Mouse (Mus musculus) MEL (cell line): ENCODE data around the gene Zwilch. TPM values are rescaled to one million over a fixed set of nuclear protein-coding genes. Genes with fewer than 3 reads are reported as not detected.

Source experiments
- DNase-seq: peaks from one replicate; pipeline ENCODE4 v3.0.0; 2011; ENCODE audit warnings: low read depth, low spot score
- H3K27ac ChIP-seq: 2 replicates; pipeline ENCODE4 v1.5.1; 2012; ENCODE audit warnings: low read depth, mild to moderate bottlenecking, control low read depth, low read length, moderate library complexity; ENCODE audit not compliant: control insufficient read depth
- H3K27me3 ChIP-seq, 2 experiments: fragments of 150-350 bp in 1 of 2; sonication (generic) in 1 of 2; 2 replicates each; pipeline ENCODE4 v1.6.1; 2012; ENCODE audit warnings: low read length in 2 of 2, mild to moderate bottlenecking in 2 of 2, improper control_type of control experiment in 1 of 2, moderate library complexity in 1 of 2; ENCODE audit not compliant: insufficient read depth in 2 of 2, control insufficient read depth in 1 of 2
- H3K36me3 ChIP-seq, 2 experiments: 2 replicates each; pipeline ENCODE4 v1.6.1; 2012 to 2014; ENCODE audit warnings: low read length in 2 of 2, improper control_type of control experiment in 1 of 2, inconsistent platforms in 1 of 2, mild to moderate bottlenecking in 1 of 2; ENCODE audit not compliant: insufficient read depth in 2 of 2, control insufficient read depth in 1 of 2
- H3K4me1 ChIP-seq, 2 experiments: fragments of 150-350 bp in 1 of 2; sonication (generic) in 1 of 2; 2 replicates each; pipeline ENCODE4 v1.6.1; 2012; ENCODE audit warnings: low read length in 2 of 2, improper control_type of control experiment in 1 of 2, mild to moderate bottlenecking in 1 of 2; ENCODE audit not compliant: insufficient read depth in 2 of 2, control insufficient read depth in 1 of 2
- H3K4me3 ChIP-seq, 2 experiments: fragments of 150-350 bp in 1 of 2; sonication (generic) in 1 of 2; 2 replicates each; pipeline ENCODE4 v1.5.1; 2012; ENCODE audit warnings: low read depth in 2 of 2, low read length in 2 of 2, mild to moderate bottlenecking in 2 of 2, moderate library complexity in 2 of 2, control low read depth in 1 of 2, improper control_type of control experiment in 1 of 2; ENCODE audit not compliant: control insufficient read depth in 1 of 2, insufficient read depth in 1 of 2
- H3K79me2 ChIP-seq: 2 replicates; pipeline ENCODE4 v1.6.1; 2012; ENCODE audit warnings: mild to moderate bottlenecking, low read length, moderate library complexity; ENCODE audit not compliant: control insufficient read depth, poor library complexity, insufficient read depth
- H3K9ac ChIP-seq: 2 replicates; pipeline ENCODE4 v1.6.1; 2012; ENCODE audit warnings: low read depth, mild to moderate bottlenecking, control low read depth, low read length, moderate library complexity; ENCODE audit not compliant: control insufficient read depth, poor library complexity, severe bottlenecking
- H3K9me3 ChIP-seq: fragments of 150-350 bp; sonication (generic); replicated peaks from 2 replicates; pipeline ENCODE4 v1.6.1; 2012; ENCODE audit warnings: mild to moderate bottlenecking, low read length, improper control_type of control experiment, moderate library complexity; ENCODE audit not compliant: insufficient read depth
- BHLHE40 ChIP-seq: IDR thresholded peaks from 2 replicates; pipeline ENCODE4 v1.6.1; 2012; ENCODE audit warnings: low read depth, mild to moderate bottlenecking, inconsistent platforms, low read length, improper control_type of control experiment, borderline replicate concordance
- CHD1 ChIP-seq: IDR thresholded peaks from 2 replicates; pipeline ENCODE4 v1.6.1; 2012; ENCODE audit warnings: low read depth, mild to moderate bottlenecking, inconsistent platforms, low read length, improper control_type of control experiment
- ELF1 ChIP-seq: IDR thresholded peaks from 2 replicates; pipeline ENCODE4 v1.6.1; 2014; ENCODE audit warnings: low read depth, mild to moderate bottlenecking, inconsistent platforms, low read length, improper control_type of control experiment, moderate library complexity
- ETS1 ChIP-seq: IDR thresholded peaks from 2 replicates; pipeline ENCODE4 v1.6.1; 2012; ENCODE audit warnings: low read depth, mild to moderate bottlenecking, inconsistent platforms, low read length, improper control_type of control experiment, moderate library complexity
- GABPA ChIP-seq: IDR thresholded peaks from 2 replicates; pipeline ENCODE4 v1.6.1; 2012; ENCODE audit warnings: low read depth, mild to moderate bottlenecking, inconsistent platforms, low read length, improper control_type of control experiment, moderate library complexity
- GATA1 ChIP-seq: IDR thresholded peaks from 2 replicates; pipeline ENCODE4 v1.6.1; 2011; ENCODE audit warnings: low read depth, low read length, improper control_type of control experiment
- HCFC1 ChIP-seq: IDR thresholded peaks from 2 replicates; pipeline ENCODE4 v1.6.1; 2012; ENCODE audit warnings: low read depth, mild to moderate bottlenecking, inconsistent platforms, low read length, improper control_type of control experiment, moderate library complexity
- JUND ChIP-seq: IDR thresholded peaks from 2 replicates; pipeline ENCODE4 v1.6.1; 2011; ENCODE audit warnings: low read depth, mild to moderate bottlenecking, improper control_type of control experiment, low read length
- MAFK ChIP-seq: IDR thresholded peaks from 2 replicates; pipeline ENCODE4 v1.6.1; 2011; ENCODE audit warnings: low read depth, mild to moderate bottlenecking, low read length, improper control_type of control experiment, borderline replicate concordance
- MAX ChIP-seq: IDR thresholded peaks from 2 replicates; pipeline ENCODE4 v1.6.1; 2011; ENCODE audit warnings: low read length, improper control_type of control experiment
- MXI1 ChIP-seq: IDR thresholded peaks from 2 replicates; pipeline ENCODE4 v1.6.1; 2011; ENCODE audit warnings: mild to moderate bottlenecking, low read depth, low read length, improper control_type of control experiment
- MYC ChIP-seq: IDR thresholded peaks from 2 replicates; pipeline ENCODE4 v1.6.1; 2011; ENCODE audit warnings: low read depth, mild to moderate bottlenecking, low read length, improper control_type of control experiment, moderate library complexity
- NRF1 ChIP-seq: IDR thresholded peaks from 2 replicates; pipeline ENCODE4 v1.6.1; 2014; ENCODE audit warnings: low read depth, mild to moderate bottlenecking, inconsistent platforms, low read length, improper control_type of control experiment, moderate library complexity; ENCODE audit not compliant: poor library complexity, insufficient read depth, severe bottlenecking
- POLR2AphosphoS5 ChIP-seq: IDR thresholded peaks from 2 replicates; pipeline ENCODE4 v1.6.1; 2012; ENCODE audit warnings: low read depth, borderline replicate concordance, mild to moderate bottlenecking, inconsistent platforms, low read length, moderate library complexity, mixed read lengths
- SIN3A ChIP-seq: IDR thresholded peaks from 2 replicates; pipeline ENCODE4 v1.6.1; 2012; ENCODE audit warnings: low read length, improper control_type of control experiment, inconsistent platforms
- SMC3 ChIP-seq: IDR thresholded peaks from 2 replicates; pipeline ENCODE4 v1.6.1; 2011; ENCODE audit warnings: low read depth, low read length, improper control_type of control experiment
- TBP ChIP-seq: IDR thresholded peaks from 2 replicates; pipeline ENCODE4 v1.8.0; 2011; ENCODE audit warnings: low read depth, low read length, improper control_type of control experiment
- UBTF ChIP-seq: IDR thresholded peaks from 2 replicates; pipeline ENCODE4 v1.6.1; 2012; ENCODE audit warnings: low read depth, mild to moderate bottlenecking, inconsistent platforms, low read length, improper control_type of control experiment, moderate library complexity, borderline replicate concordance; ENCODE audit not compliant: insufficient read depth
- USF1 ChIP-seq: IDR thresholded peaks from 2 replicates; pipeline ENCODE4 v1.6.1; 2014; ENCODE audit warnings: low read depth, mild to moderate bottlenecking, inconsistent platforms, low read length, improper control_type of control experiment, moderate library complexity
- ZC3H11A ChIP-seq: IDR thresholded peaks from 2 replicates; pipeline ENCODE4 v1.6.1; 2012; ENCODE audit warnings: low read depth, mild to moderate bottlenecking, inconsistent platforms, low read length, improper control_type of control experiment
- polyA plus RNA-seq, 2 experiments: library from polyadenylated mRNA; stranded (reverse) in 1 of 2; unstranded in 1 of 2; fragments of >175 nt in 1 of 2; fragments of >200 nt in 1 of 2; gene quantifications; 2 replicates each; pipeline versions ENCODE4 v1.2.1 to v1.2.4; 2012; ENCODE audit warnings: low replicate concordance in 2 of 2, low read depth in 1 of 2; ENCODE audit not compliant: insufficient read length in 2 of 2, insufficient read depth in 1 of 2, missing spikeins in 1 of 2
- total RNA-seq: library from RNA; depleted of rRNA; stranded (reverse); fragments of 300-350 nt; gene quantifications from 2 replicates; pipeline ENCODE4 v1.2.3, GENCODE M21; 2012

Gene Zwilch
- total and polyA plus RNA-seq, 3 experiments = 60.6 to 89.2 TPM; not detected in 1

GRCm38 (mm10) chr9:64216641-64217040 is 43.7 kb upstream of the Zwilch start:
- no peak overlapping the region for H3K9ac ChIP-seq
- no peaks in the 10 kb centered on the region for H3K9me3 ChIP-seq
- no peaks in the 10 kb centered on the region for H3K27me3 ChIP-seq
- H3K4me1 ChIP-seq = peaks cover 0 to 6% of the 10 kb centered on the region in 2 experiments; a peak in 2 of 4 replicates
- no peak overlapping the region for H3K4me3 ChIP-seq
- peaks cover 0 to 2% of the 10 kb centered on the region in 2 experiments; a peak in 2 of 4 replicates for H3K36me3 ChIP-seq
- TF ChIP-seq MYC = no peak
- TF ChIP-seq JUND = no peak
- no peak for TF ChIP-seq ETS1
- TF ChIP-seq GABPA = no peak
- no peak for TF ChIP-seq USF1
- TF ChIP-seq HCFC1 = no peak
- no peak for TF ChIP-seq UBTF
- no peak for TF ChIP-seq NRF1
- TF ChIP-seq BHLHE40 = no peak
- no peak for TF ChIP-seq ZC3H11A
- TF ChIP-seq GATA1 = no peak
- TF ChIP-seq POLR2AphosphoS5 = no peak
- no peak for TF ChIP-seq SIN3A
- TF ChIP-seq MAFK = no peak
- TF ChIP-seq SMC3 = no peak
- TF ChIP-seq ELF1 = no peak
- no peaks in the 10 kb centered on the region for H3K79me2 ChIP-seq
- H3K27ac ChIP-seq = no peak overlapping the region
- no peak for DNase-seq

GRCm38 (mm10) chr9:64216090-64216489 is 43.2 kb upstream of the Zwilch start:
- H3K36me3 ChIP-seq = peaks cover 0 to 2% of the 10 kb centered on the region in 2 experiments; a peak in 2 of 4 replicates
- no peaks in the 10 kb centered on the region for H3K9me3 ChIP-seq
- H3K4me1 ChIP-seq = peaks cover 0 to 6% of the 10 kb centered on the region in 2 experiments; a peak in 2 of 4 replicates
- no peak overlapping the region for H3K4me3 ChIP-seq
- peak; percentile 43 for DNase-seq
- H3K79me2 ChIP-seq = no peaks in the 10 kb centered on the region
- no peak overlapping the region for H3K27ac ChIP-seq
- no peaks in the 10 kb centered on the region for H3K27me3 ChIP-seq
- TF ChIP-seq MAX (peak; percentile 39; the same call in 1 of the 2 replicates), ETS1 (0 out of 2 replicates have a peak, but pooled peaks have one; percentile 21), MXI1 (peak; percentile 59), TBP (no peak), CHD1 (no peak), SIN3A (peak; percentile 56)
- no peak overlapping the region for H3K9ac ChIP-seq
